Mouse (Mus musculus) layer of hippocampus, postnatal 14 days (tissue): ENCODE results near the gene Apaf1. TPM values are rescaled to one million over a fixed set of nuclear protein-coding genes. Genes with fewer than 3 reads are reported as not detected.

Experiments used
- DNase-seq, 2 experiments: peaks; one replicate each; pipeline ENCODE4 v3.0.0; 2021 to 2022; ENCODE audit warnings: low spot score in 2 of 2, mixed read lengths in 1 of 2
- total RNA-seq, 2 experiments: library from RNA; stranded (reverse); gene quantifications; 2 replicates each; pipeline ENCODE4 v1.2.3; 2021

Gene Apaf1
- total RNA-seq, 2 experiments from 2014 or later: 12.5 to 13.4 TPM

DNA sequence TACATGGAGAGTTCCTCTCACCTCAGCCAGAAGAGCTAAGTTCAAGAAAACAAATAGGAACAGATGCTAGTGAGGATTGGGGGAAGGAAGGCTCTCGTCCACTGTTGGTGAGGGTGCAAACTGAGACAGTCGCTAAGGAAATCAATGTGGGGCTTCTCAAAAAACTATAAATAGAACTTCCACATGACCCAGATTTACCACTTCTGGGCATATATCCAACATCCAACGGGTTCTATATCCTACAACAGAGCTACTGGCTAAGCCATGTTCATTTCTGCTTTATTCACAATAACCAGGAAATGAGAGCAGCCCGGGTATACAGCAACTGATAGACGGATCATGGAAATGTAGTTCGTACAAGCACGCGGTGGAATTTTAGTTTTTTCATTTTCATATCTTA is 99.5 kb downstream of the Apaf1 start:
- DNase-seq: no peak

- DNase-seq: no peak
Observed at GRCm38 (mm10) chr10:90981811-90982210, 100.8 kb downstream of the Apaf1 start.

DNA sequence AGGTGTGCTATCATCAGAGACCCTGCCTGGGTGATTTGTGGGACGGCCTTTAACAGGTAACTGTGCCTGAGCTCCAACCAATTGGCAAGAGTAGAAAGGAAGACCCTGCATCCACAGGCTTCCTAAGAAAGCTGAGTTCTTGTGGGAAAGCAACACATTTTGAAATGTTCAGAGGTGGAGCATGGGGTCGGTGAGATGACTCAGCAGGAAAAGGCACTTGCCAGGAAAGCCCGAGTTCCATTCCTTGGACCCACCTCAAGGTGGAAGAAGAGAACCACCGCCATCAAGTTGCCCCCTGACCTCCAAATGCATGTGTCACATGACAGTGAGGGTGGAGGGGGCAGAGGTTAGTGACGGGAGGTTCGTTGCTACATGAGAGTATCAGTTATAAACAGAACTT is 108.1 kb downstream of the Apaf1 start:
- no peak for DNase-seq

GRCm38 (mm10) chr10:90974084-90974483 is 108.5 kb downstream of the Apaf1 start:
- DNase-seq: no peak

DNA sequence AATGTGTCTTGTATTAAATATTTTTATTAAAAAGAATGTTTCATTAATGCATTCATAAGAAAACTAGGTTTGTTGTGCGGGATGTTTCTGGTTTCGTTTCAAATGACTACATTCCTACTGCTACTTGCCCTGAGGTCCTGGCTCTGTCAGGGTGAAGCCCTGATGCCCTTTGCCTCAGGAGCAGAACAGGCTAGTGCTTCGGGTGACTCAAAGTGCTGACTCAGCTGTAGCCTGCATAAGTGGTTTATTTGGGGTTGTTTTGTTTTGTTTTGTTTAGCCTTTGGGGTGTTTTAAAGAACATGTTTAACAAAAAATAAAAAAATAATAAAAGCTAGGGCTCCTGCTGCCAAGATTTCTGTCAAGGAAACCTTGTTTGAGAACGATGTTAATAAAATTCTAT is 112.0 kb downstream of the Apaf1 start:
- DNase-seq: no peak

GRCm38 (mm10) chr10:90969355-90970174 is 113.0 kb downstream of the Apaf1 start:
- no peak for DNase-seq

GRCm38 (mm10) chr10:90968247-90968646 is 114.3 kb downstream of the Apaf1 start:
- DNase-seq: no peak

GRCm38 (mm10) chr10:90966821-90967220 is 115.7 kb downstream of the Apaf1 start:
- peak; percentile 65 to 85 for DNase-seq

DNA sequence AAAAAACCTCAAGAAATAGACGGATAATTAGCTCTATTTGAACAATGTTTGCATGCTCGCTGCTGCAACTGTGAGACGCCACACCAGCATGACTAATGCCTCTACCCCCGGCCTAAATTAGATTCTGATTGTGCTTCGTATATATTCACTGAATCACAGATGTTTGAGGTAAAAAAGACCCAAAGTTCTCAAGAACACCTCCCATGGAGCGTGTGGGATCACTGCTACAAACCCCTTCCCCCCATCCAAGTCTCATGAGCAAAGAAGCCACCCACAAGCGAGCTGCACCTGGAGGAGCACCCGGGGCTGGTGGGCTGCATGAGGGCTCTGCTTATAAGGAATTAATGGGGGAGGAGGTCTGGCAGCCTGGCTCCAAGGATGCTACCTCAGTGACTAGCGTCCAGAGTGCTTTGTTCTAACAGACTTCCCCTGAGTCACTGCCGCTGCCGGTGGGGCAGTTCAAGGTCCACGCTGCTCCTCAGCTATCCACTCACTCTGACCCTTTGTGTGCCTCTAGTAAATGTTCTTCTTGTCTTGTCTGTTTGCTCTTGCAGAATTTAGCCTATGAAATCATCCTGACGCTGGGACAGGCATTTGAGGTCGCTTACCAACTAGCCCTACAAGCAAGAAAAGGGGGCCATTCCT is 116.8 kb downstream of the Apaf1 start:
- no peak for DNase-seq

- DNase-seq: no peak
Observed at GRCm38 (mm10) chr10:90964511-90964910, 118.1 kb downstream of the Apaf1 start.

DNA sequence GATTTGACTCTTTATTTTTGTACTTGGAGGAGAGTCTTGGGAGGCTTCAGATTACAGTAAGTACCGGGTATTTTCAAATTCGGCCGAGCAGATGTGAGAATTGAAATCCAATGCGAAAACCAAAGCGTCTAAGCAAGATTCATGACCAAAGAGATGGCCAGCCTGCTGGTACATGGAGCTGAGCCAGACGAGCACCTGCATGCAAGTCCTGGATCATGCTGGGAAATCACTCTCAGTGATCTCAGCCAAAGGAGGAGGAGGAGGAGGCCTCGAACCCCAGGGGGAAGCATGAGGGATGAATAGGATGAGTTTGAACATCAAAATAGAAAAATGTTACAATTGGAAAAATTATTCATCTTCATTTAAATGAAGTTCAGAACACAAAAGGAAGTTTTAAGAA is 122.2 kb downstream of the Apaf1 start:
- no peak for DNase-seq

GRCm38 (mm10) chr10:90953821-90954220 is 128.7 kb downstream of the Apaf1 start:
- no peak for DNase-seq

DNA sequence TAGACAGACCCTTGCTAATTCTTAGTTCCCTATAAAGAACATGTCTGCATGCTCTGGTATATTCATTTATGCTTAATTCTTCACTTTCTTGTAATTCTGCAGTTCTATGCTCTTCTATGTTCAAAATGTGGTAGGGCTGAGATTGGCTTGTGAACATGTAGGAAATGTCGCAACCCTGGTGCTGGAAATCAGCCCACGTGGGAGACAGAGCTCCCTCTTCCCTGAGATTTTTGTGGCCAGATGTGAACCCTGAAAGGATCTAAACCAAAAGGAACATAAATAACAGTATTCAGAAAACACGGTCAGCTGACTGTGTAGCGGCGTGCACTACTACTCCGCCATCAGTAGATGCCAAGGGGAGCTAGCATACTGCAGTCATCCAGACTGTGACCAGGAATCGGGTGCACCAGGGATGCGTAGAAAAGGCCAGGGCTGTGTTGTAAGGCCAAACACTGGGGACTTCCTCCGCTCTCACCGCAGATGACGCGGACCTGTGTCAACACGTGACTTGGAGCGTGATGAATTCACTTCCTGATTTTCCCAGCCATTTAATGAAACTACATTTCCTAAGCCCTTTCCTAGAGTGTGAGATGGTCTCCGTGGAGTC is 129.4 kb downstream of the Apaf1 start:
- no peak for DNase-seq

GRCm38 (mm10) chr10:90947608-90948373 is 134.8 kb downstream of the Apaf1 start:
- no peak for DNase-seq

DNA sequence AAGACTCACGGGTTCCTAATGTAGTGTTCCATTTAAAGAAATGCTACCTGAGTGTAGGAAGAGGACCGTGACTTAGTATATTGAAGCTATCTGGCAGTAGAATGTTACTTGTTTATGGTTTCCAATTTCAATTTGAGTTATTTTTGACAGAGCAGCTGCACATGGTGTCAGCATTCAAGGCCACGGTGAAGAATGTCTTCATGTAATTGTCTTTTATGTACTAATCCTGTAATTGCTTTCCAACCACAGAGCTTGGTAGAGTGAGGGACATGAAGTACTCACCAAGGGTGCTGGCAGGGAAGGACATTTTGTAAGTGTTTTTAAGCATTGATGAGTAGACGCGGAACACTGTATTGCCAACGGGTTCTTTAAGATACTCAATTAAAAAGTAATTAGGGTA is 135.5 kb downstream of the Apaf1 start:
- DNase-seq: no peak

- no peak for DNase-seq
Observed at GRCm38 (mm10) chr10:90942001-90942700, 140.4 kb downstream of the Apaf1 start.

DNA sequence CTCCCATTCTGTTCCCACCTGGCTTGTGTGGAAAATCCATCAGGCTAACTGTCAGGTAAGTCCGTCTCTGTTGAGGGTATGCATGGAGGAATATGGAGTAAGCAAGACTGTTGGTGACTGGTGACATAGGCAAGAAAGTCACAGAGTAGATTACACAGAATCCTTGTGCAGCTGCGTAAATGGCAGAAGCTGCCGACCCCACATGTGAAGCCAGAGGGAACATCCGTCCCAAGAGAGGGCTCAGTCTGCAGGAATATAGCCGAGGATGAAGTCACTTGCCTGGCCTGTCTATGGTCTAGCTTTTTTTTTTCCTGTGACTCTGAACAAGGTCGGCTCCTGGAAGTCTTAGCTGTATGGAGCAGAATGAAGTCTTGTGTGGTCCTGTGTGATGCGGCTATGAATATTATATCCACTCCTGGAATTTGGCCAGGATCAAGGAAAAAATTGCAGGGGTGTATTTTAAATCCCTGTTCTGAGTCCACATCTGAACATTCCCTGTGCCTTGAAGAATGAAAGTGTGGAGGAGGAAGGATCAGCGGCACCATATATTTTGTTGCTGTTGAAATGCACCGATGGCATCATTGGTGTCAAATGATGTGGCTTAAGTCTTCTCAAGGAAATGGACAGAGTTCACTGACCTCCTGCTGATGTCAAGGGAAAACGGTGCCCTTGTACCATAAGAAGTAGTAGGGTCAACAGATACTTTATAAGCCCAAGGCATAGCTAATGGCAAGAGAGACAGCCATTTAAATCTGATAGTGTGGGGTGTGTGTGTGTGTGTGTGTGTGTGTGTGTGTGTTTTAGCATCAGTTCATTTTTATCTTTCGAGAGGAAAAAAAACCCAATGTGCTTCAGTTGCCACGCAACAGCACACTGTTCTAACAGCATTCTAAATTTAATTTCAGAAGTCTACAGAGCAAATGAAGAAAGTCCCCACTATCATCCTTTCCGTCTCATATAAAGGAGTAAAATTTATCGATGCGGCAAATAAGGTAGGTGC is 141.7 kb downstream of the Apaf1 start:
- no peak for DNase-seq
